Mouse (Mus musculus) heart, embryonic 10.5 days (tissue): ENCODE data around the gene Galnt2. TPM values are rescaled to one million over a fixed set of nuclear protein-coding genes. Genes with fewer than 3 reads are reported as not detected.

Source experiments
- DNase-seq: peaks from one replicate; pipeline ENCODE4 v3.0.0-alpha.2; 2017; ENCODE audit warnings: low spot score
- H3K27ac ChIP-seq: fragments of 300-500 bp; sonication (generic); 2 replicates; pipeline ENCODE4 v1.5.1; 2016; ENCODE audit warnings: mild to moderate bottlenecking
- H3K27me3 ChIP-seq: fragments of 300-500 bp; sonication (generic); 2 replicates; pipeline ENCODE4 v1.6.1; 2016; ENCODE audit warnings: mild to moderate bottlenecking; ENCODE audit not compliant: poor library complexity, insufficient read depth, severe bottlenecking
- H3K36me3 ChIP-seq: fragments of 300-500 bp; sonication (generic); 2 replicates; pipeline ENCODE4 v1.6.1; 2016; ENCODE audit warnings: mild to moderate bottlenecking, moderate library complexity
- H3K4me1 ChIP-seq: fragments of 300-500 bp; sonication (generic); 2 replicates; pipeline ENCODE4 v1.6.1; 2016; ENCODE audit warnings: mild to moderate bottlenecking
- H3K4me3 ChIP-seq: fragments of 300-500 bp; sonication (generic); 2 replicates; pipeline ENCODE4 v1.5.1; 2016; ENCODE audit warnings: mild to moderate bottlenecking, moderate library complexity
- H3K9me3 ChIP-seq: fragments of 300-500 bp; sonication (generic); 2 replicates; pipeline ENCODE4 v1.6.1; 2016; ENCODE audit warnings: mild to moderate bottlenecking, moderate library complexity
- WGBS: fragments of 180-500 bp; shearing (Covaris S2); methylation state at CpG from one replicate; pipeline ENCODE4 v1.1.7; 2016; 5-methylcytosine and 5-hydroxymethylcytosine counted together
- polyA plus RNA-seq: library from polyadenylated mRNA; unstranded; fragments of >200 nt; fragmentation: Nextera tagmentation; extraction: Ambion mirVana; gene quantifications from 2 replicates; pipeline ENCODE4 v1.2.1, GENCODE M21; 2016

The Galnt2 gene
- polyA plus RNA-seq, 1 experiment from 2014 or later: 44.7 TPM

DNA sequence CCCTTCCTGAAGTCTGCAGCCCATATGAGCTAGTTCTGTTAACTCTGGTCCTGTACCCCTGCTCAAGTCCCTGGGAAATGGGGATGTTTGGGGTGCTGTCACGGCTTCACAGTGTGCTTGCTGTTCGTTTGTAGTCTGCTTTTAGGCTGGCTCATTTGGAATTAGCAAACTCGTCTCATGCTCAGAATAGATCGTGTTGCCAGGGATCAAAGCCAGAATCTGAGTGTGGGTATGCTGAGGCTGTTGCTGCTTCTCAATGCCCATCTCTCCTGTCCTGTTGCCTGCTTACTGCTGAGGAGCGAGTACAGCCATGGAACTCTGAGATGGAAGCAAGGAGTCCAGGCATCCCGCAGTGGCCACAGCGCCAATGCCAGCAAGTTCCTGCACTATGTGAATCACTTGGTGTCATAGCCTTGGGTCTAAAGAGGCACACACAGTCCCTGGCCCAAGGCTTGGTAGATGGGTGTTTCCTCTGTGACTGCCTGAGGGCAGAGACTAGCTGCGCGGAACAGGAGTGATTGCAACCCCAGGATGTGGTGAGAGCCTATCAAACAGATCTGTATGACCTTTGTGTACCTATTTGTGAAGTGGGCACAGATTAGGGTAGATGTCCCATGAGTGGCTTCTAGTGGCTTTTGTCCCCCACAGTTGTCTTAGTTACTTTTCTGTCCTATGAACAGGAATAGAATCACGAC is 44.3 kb downstream of the Galnt2 start:
- Histone ChIP-seq H3K27me3 (no peaks in the 10 kb centered on the region), H3K4me3 (no peak overlapping the region), H3K9me3 (no peaks in the 10 kb centered on the region), H3K4me1 (peaks cover 73% of the 10 kb centered on the region), H3K27ac (no peak overlapping the region), H3K36me3 (peaks cover 16% of the 10 kb centered on the region)
- 93% methylated on average over 10 of the region's 10 CpGs for WGBS
- DNase-seq: no peak

DNA sequence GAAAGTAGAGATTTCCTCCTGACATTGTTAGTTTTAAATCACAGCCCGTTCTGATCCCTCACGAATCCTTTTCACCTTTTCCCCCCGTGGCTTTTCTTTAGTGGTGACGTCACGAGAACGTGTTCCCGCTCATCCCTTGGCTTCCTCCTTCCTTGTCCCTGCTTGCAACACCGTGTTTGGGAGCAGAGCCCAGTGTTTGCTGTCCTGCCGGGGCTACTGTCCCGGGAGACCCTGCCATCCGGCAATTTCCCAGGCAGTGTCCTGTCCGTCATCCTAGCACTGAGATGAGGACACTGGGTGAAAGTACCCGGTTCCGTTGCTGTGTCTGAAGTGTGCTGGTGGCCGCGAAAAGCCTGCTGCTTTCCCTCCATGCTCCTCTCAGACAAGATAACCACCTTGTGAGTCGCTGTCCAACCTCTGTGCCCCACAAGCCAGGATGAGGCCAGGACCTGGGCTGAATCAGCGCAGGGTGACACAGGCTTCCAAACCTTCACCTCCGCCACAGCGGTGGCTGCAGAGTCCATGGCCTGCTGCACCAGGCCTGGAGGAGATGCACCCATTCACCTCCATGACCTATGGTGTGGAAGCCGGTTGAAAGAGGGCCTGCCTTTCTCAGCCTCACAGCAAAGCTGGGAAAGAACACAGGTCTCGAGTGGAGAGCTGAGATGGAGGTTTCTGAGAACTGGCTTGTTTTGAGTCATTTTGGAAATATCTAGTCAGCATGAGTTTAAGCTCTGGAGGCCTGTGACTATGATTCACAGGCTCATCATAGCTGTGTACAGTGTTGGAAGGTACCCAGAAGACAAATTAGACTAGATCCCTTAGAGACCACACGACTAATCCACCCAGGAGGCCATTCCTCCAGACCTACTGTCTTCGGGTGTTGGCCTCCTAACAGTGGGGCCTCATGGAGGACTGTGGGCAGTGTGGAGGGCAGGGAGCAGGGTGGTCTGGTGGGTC is 47.0 kb downstream of the Galnt2 start:
- no peak for DNase-seq
- H3K27me3 ChIP-seq: no peaks in the 10 kb centered on the region
- H3K27ac ChIP-seq: peak overlapping the region; percentile 11; the same call in 1 of the 2 replicates
- no peak overlapping the region for H3K4me3 ChIP-seq
- peaks cover 13% of the 10 kb centered on the region for H3K36me3 ChIP-seq
- peaks cover 81% of the 10 kb centered on the region for H3K4me1 ChIP-seq
- H3K9me3 ChIP-seq: no peaks in the 10 kb centered on the region
- 77% methylated on average over 24 of the region's 24 CpGs for WGBS

DNA sequence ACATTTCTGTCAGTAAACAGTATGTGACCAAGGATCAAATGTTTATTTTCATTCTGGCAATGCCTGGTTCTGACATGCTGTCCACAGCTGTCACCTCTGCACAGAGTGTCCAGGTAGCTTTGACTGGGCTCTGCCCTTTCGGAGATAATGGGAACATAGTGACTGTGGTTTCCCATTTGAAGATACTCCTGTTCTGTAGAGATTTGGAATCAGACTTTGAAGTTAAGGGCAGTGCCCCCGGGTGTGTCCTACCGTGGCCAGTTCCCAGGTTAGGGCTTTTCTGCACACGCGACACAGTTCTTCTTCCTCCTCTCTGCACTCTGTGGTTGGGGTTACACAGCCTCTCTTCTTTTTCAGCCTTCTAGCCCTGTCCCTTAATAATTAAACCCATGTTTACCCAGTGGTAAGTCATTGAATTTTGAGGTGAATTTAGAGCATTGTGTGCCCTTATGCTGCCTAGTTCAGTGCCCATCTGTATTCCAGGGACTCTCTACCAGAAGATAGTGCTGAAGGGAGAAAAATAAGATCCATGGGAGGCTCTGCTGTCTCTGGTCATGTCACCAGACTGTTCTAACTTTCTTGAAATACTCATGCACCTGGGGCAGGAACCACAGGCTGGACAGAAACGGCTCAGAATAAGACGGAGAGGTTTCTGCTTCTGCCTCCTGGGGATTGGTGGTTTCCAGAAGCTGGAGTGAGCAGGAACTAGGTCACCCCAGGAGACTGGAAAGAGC is 47.9 kb downstream of the Galnt2 start:
- peaks cover 81% of the 10 kb centered on the region for H3K4me1 ChIP-seq
- no peak for DNase-seq
- no peaks in the 10 kb centered on the region for H3K9me3 ChIP-seq
- peaks cover 13% of the 10 kb centered on the region for H3K36me3 ChIP-seq
- no peaks in the 10 kb centered on the region for H3K27me3 ChIP-seq
- H3K4me3 ChIP-seq: no peak overlapping the region
- no peak overlapping the region for H3K27ac ChIP-seq
- WGBS: 88% methylated on average over 7 of the region's 7 CpGs

DNA sequence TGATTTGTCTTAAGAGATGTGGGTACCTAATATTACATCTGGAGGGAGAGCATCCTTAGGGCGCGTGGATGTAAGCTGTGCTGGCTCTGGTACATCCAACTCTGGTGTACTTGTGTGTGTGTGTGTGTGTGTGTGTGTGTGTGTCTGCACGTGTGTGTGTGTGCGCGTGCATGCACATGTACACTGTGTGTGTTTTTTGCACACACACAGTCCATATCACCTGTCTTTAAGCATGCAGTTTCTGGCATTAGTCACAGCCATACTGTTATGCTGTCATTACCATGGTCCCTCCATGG is 48.4 kb downstream of the Galnt2 start:
- WGBS: 91% methylated on average over 5 of the region's 5 CpGs
- H3K4me1 ChIP-seq: peaks cover 84% of the 10 kb centered on the region
- H3K4me3 ChIP-seq: no peak overlapping the region
- no peaks in the 10 kb centered on the region for H3K9me3 ChIP-seq
- DNase-seq: no peak
- no peaks in the 10 kb centered on the region for H3K27me3 ChIP-seq
- H3K36me3 ChIP-seq: peaks cover 13% of the 10 kb centered on the region
- H3K27ac ChIP-seq: no peak overlapping the region

DNA sequence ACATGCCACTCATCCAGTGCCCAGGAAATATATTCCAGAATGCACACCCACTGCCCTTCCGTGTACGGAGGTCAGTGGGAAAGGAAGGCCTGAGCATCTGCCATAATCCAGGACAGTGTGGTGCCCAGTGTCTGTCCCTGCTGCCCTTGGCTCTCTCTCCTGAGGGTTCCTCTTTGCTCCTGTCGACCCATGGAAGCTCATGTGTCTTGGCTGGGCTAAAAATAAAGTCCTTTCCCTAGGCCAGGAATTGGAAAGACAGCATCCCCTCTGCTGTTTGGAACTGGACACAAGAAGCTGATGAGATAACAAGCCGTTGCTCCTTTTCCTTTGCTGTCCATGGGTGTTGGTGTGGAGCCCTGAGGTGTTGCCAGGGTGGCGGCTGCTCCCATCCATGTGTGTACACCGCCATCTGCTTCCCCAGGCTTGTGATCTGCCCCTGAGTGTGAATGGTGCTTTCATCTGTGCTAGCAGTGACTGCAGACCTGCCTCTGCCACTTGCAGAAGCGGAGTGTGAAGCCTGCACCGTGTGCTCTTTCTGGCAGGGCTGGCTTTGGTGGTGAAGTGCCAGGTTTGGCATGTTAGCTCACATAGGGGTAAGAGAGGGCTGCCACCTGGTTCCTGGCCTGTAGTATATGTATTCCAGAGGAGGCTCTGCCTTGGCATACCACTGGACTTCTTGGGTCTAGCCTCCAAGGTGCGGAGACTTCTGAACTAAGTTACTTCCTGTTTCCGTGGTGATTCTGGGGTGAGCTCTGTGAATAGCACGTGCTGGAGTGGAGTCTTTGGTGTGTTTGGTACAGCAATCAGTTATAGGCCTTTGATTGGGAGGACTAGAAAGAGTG is 50.7 kb downstream of the Galnt2 start:
- H3K4me3 ChIP-seq: no peak overlapping the region
- peak overlapping the region; percentile 62 for H3K27ac ChIP-seq
- no peaks in the 10 kb centered on the region for H3K27me3 ChIP-seq
- H3K9me3 ChIP-seq: no peaks in the 10 kb centered on the region
- H3K4me1 ChIP-seq: peaks cover 92% of the 10 kb centered on the region
- WGBS: 56% methylated on average over 11 of the region's 11 CpGs
- DNase-seq: no peak
- H3K36me3 ChIP-seq: no peaks in the 10 kb centered on the region

DNA sequence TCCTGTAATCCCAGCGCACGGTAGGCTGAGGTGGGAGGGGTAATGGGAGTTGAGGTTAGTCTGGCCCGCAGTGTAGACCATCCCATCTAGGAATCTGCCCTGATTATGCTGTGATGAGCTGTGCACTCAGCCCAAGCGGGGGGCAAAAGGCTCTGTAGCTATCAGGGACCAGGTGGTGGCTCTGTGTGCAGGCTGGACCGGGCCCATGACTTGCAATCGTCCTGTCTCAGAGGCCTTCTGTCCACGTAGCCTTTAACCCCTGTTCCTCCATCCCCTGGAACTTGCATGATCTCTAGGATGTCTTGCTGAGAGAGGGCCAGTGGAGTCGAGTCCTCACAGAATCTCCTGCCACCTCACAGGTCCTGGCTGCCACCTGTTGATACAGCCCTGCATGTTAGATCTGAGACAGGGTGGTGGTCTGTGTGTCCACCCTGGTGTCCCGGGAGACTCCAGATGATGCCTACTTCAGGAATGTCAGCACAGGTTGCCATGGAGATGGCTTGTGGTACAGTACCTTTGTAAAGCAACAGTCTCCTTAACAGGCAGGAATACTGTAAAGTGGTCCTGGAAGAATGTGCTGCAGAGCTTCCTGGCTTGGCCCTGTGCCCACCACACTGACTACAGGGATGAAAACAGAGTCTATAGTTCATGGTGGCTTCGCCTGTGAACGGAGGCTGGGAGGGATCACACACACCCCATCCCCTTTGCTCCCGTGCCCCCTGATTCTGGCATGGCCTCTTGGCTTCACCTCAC is 51.9 kb downstream of the Galnt2 start:
- no peak for DNase-seq
- peak overlapping the region; percentile 62 for H3K27ac ChIP-seq
- no peaks in the 10 kb centered on the region for H3K9me3 ChIP-seq
- no peak overlapping the region for H3K4me3 ChIP-seq
- 83% methylated on average over 12 of the region's 12 CpGs for WGBS
- H3K4me1 ChIP-seq: peaks cover 91% of the 10 kb centered on the region
- no peaks in the 10 kb centered on the region for H3K27me3 ChIP-seq
- H3K36me3 ChIP-seq: no peaks in the 10 kb centered on the region

DNA sequence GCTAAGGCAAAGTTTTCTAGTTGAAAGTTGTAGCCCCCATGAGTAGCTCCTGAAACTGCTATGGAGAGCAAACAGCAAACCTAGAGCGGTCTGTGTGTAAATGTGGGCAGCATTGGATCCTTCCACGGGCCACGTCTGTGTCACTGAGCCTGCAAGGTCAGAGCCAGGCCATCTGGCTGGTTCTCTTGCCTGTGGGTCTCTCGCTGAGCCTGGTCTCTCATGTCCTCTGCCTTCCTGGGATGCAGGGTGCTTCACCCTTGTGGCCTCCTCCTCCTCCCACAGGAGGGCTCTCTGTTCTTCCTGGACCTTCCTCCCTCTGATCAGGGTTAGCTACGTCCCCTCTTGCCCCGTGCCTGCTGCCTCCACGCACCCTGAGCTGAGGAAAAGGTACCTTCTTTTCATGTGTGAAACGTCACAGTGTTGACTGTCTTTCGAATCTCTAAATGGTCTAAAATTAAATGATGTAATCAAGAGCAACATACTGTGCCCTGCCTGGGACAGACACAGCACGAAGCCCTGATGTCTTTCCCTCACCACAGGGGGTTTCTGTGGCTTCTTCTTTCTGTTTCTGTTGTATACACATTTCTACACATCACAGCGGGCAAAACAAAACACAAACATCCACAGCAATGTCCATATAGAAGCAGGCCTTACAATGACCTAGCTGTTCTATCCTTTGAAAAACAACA is 52.6 kb downstream of the Galnt2 start:
- DNase-seq: no peak
- Histone ChIP-seq H3K4me3 (no peak overlapping the region), H3K27me3 (no peaks in the 10 kb centered on the region), H3K36me3 (no peaks in the 10 kb centered on the region), H3K4me1 (peaks cover 85% of the 10 kb centered on the region), H3K9me3 (no peaks in the 10 kb centered on the region), H3K27ac (peak overlapping the region; percentile 62)
- 61% methylated on average over 11 of the region's 11 CpGs for WGBS

DNA sequence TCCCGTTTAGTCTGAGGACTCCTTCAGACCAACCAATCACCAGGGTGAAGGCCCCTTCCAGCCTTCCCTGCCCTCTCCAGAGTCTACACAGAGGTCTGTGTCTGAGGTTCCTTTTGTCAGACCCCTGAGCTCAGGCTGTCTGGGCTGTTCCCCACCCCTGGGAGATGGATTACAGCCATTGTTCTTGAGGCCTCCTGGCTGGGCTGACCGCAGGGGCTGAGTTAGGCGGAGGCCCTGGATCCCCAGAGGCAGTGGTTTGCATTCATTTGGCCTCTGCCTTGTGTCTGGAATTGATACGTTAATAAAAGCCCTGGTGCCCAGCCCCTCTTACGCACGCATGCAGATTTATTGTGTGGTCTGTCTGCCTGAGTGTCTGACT is 53.1 kb downstream of the Galnt2 start:
- 51% methylated on average over 6 of the region's 6 CpGs for WGBS
- H3K4me3 ChIP-seq: no peak overlapping the region
- DNase-seq: no peak
- peaks cover 81% of the 10 kb centered on the region for H3K4me1 ChIP-seq
- H3K9me3 ChIP-seq: no peaks in the 10 kb centered on the region
- H3K27me3 ChIP-seq: no peaks in the 10 kb centered on the region
- no peaks in the 10 kb centered on the region for H3K36me3 ChIP-seq
- H3K27ac ChIP-seq: peak overlapping the region; percentile 62

DNA sequence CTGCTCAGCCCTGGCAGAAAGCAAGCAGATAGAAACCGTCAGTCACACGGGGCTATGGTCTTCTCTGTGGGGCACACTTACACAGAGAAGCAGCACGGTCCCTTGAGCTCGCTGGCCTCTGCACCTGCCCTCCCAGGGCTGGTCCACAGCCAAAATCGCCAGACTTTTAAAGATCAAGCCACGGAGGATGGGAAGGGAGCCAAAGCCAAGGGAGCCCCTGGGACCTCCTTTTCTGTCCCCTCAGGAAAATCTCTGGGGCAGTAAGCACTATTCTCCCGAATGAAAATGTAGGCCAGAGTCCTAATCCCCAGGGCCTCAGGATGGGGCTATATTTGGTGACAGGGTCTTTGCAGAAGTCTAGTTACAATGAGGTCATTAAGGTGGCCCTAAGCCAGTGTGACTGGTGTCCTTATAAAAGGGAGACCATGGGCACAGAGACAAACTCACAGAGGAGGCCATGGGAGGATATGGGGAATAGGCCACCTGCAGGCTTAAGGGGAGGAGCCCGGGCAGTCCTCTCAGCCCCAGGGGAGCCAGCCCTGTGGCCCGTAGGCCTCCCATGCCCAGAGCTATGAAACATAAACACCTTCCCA is 53.9 kb downstream of the Galnt2 start:
- WGBS: 69% methylated on average over 9 of the region's 9 CpGs
- H3K4me1 ChIP-seq: peaks cover 77% of the 10 kb centered on the region

DNA sequence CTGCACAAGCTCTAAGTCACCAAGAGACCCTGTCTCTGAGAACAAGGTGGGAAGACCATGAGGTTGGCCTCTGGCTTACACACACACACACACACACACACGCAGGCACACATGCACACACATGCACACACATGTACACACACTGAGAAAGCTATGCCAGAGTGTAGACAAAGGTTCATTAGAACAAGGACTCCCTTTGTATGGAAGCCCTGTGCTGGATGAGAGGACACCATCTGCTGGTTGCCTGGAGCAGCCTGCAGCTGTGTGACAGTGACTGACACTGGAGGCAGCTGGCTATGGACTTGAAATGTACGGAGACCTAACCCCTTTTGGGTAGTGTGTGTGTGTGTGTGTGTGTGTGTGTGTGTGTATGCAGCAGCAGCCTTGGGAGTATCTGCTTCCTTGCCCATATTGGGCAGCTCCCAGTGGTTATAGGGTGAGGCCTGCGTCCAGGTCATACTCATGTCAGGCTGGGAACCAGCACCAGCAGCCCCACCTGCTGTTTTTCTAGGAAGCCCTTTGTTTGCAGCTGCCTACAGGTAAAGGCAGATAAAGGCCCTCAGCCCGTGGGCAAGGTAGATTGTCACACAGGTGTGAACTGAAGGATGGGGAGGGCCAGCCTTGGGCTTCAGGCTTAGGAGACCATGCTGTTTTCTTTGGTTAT is 55.4 kb downstream of the Galnt2 start:
- no peak for DNase-seq
- no peaks in the 10 kb centered on the region for H3K9me3 ChIP-seq
- 52% methylated on average over 4 of the region's 4 CpGs for WGBS
- H3K27ac ChIP-seq: peak overlapping the region; percentile 48
- H3K4me3 ChIP-seq: no peak overlapping the region
- H3K36me3 ChIP-seq: no peaks in the 10 kb centered on the region
- peaks cover 66% of the 10 kb centered on the region for H3K4me1 ChIP-seq
- no peaks in the 10 kb centered on the region for H3K27me3 ChIP-seq

More for the DNA sequence above, 53.9 kb downstream of the Galnt2 start:
- DNase-seq: no peak
- Histone ChIP-seq H3K27me3 (no peaks in the 10 kb centered on the region), H3K27ac (peak overlapping the region; percentile 62), H3K4me3 (no peak overlapping the region), H3K36me3 (no peaks in the 10 kb centered on the region), H3K9me3 (no peaks in the 10 kb centered on the region)
